Mouse (Mus musculus): ENCODE data around the gene Slc46a3.

Gene Slc46a3

DNA sequence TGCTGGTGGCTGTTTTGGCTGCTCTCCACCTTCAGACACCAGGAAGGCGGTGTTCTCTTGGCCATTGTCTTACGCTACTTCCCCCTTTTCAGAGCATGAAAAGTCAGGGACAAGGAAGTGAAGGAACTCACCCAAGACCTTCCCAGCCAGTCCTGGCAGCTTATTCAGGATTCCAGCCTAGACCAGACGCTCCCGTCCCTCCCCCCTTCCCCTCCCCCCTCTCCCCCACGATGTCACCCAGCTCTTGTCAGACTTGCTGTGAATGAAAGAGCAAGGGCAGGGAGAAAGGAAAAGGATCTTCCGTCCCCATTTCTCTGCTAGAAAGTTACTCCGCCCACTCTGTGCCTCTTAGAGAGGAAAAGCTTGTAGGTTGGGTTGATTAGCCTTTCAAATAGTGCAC is 51.3 kb downstream of the Slc46a3 start:
- DNase-seq = no peak

DNA sequence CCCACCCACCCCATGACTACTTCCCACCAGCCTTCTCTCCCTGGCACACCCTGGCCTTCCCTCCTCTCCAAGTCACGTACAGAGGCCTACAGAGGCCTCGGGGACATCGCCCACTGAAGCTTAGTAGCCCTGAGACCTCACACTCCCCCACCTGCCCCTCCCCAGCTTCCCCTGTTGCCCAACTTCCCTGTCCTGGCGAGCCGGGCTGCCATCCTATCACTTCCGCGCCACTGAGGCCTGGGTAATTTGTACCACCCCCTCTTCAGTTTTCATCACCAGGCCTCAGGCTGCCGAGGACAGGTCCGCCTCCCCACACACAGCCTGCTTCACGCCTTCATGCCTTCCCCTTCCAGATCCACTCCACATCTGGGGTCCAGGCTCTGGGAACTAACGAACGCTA is 55.2 kb downstream of the Slc46a3 start:
- DNase-seq = no peak

DNA sequence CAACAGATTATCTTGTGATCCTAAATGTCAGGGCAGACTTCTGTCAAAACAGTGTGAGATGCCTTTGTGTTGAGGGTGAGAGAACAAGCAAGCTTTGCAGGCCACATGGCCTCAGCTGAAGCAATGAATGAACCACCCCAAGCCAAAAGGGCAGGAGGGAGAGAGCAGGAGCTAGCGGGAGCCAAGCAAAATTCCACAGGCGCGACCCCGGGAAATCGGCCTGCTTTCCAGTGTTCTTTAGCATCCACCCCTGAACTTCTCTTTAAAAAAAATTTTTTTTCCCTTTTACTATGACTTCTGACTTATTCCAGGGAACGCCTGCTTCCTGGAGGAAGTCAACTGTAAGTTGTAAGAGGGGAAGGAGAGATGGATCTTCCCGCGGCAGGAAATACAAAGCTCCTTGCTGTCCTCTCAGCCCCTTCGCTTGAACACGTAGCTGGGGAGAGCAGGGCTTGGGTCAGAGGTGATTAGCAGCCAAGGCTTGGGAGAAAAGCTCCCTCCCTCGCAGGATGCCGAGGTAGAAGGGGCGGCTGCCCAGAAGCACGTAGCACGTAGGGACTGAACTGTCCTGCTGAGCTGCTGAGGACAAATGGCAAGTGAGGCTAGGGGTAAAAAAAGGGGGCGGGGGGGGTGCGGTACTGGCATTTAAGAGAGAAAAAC is 59.6 kb downstream of the Slc46a3 start:
- no peak for DNase-seq

DNA sequence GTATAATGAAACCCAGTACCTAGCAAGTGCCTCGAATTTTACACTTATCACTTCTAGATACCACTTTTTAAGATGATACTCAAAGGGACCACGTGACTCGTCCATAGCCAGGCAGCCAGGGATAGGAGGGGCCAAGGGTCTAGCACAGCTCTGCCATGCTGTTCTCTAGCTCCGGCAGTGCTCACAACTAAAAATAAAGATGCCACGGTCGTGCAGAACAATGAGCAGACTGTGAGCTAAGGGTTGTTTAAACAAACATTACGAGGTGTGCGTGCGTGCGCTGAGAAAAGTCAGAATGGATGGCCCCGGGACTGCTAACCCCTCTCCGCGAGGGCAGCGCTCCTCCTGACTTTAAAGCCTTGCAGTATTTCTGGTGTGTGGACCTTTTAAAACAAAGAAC is 61.8 kb downstream of the Slc46a3 start:
- no peak for DNase-seq

DNA sequence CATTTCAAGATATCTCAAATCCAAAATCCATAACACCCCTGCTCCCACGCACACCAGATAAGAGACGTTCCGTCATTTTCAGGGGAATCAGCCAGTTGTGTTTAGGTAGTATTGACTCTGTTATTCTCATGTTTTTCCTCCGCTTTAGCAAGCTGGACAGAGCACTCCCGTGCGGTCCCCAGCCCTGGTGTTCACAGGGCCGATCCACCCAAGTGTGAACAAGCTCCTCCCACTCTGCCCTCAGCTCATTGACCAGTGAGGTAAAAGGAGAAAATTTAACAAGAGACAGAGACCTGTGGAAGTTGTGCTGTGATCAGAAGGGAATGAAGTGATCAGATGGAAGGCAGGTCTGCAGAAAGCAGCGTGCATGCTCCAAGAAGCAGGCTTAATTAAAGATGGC is 65.8 kb downstream of the Slc46a3 start:
- DNase-seq = no peak

Data from B cell, adult 2 months (primary cell).